Mouse (Mus musculus) intestine, embryonic 16.5 days (tissue): ENCODE measurements at regions not wholly inside any gene's neighbourhood (a gene's known extent, or its start where the extent isn't known, plus 50 kb on each side); places are given as distances from the start of the nearest gene placed in this dataset.

Experiments
- ATAC-seq: fragments of 200-750 bp; cut with Nextera tagmentation; 2 replicates; pipeline ENCODE4 v1.8.0; 2017; ENCODE audit warnings: moderate TSS enrichment, moderate library complexity
- H3K27ac ChIP-seq: fragments of 300-500 bp; sonication (generic); 2 replicates; pipeline ENCODE4 v1.5.1; 2014; ENCODE audit warnings: mild to moderate bottlenecking, low read length
- H3K27me3 ChIP-seq: fragments of 300-500 bp; sonication (generic); replicated peaks from 2 replicates; pipeline ENCODE4 v1.6.1; 2014; ENCODE audit warnings: low read length, control low read depth, mixed read lengths; ENCODE audit not compliant: control insufficient read depth, insufficient read depth
- H3K36me3 ChIP-seq: fragments of 300-500 bp; sonication (generic); 2 replicates; pipeline ENCODE4 v1.6.1; 2014; ENCODE audit warnings: low read length, control low read depth; ENCODE audit not compliant: control insufficient read depth, insufficient read depth
- H3K4me1 ChIP-seq: fragments of 300-500 bp; sonication (generic); 2 replicates; pipeline ENCODE4 v1.6.1; 2014; ENCODE audit warnings: low read length, control low read depth, mixed read lengths; ENCODE audit not compliant: control insufficient read depth, insufficient read depth
- H3K4me2 ChIP-seq: fragments of 300-500 bp; sonication (generic); 2 replicates; pipeline ENCODE4 v1.6.1; 2014; ENCODE audit warnings: low read depth, low read length, control low read depth
- H3K4me3 ChIP-seq: fragments of 300-500 bp; sonication (generic); 2 replicates; pipeline ENCODE4 v1.5.1; 2014; ENCODE audit warnings: mild to moderate bottlenecking, low read length
- H3K9ac ChIP-seq: fragments of 300-500 bp; sonication (generic); 2 replicates; pipeline ENCODE4 v1.6.1; 2014; ENCODE audit warnings: low read depth, low read length
- H3K9me3 ChIP-seq: fragments of 300-500 bp; sonication (generic); 2 replicates; pipeline ENCODE4 v1.6.1; 2016; ENCODE audit warnings: low read length, control low read depth; ENCODE audit not compliant: control insufficient read depth
- WGBS: fragments of 180-500 bp; shearing (Covaris S2); extraction: QIAGEN DNeasy Blood & Tissue Kit; methylation state at CpG from one replicate; pipeline ENCODE4 v1.1.7; 2014; 5-methylcytosine and 5-hydroxymethylcytosine counted together

DNA sequence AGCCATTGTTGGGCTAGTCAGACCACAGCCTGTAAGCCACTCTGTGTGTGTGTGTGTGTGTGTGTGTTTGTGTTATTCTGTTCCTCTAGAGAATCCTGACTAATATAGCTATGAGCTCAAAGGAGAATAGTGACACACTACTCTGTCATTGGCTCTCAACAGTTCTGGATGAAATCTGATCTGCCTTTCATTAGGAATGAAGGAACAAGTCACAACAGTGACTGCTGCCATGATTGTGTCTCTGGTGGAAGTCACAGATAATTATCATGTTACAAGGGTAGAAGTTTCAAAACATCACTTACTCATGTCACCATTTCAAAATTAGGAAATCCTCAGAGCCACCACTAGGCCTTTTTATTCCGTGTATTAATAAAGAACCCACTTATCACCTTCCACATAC, 98.6 kb upstream of the Xylt1 start:
- Histone ChIP-seq H3K36me3 (no peaks in the 10 kb centered on the region), H3K9ac (no peak overlapping the region), H3K4me1 (0 out of 2 replicates have a peak, but pooled peaks cover 6% of the 10 kb centered on the region), H3K4me2 (no peak overlapping the region), H3K4me3 (no peak overlapping the region), H3K27me3 (no peaks in the 10 kb centered on the region), H3K9me3 (no peaks in the 10 kb centered on the region), H3K27ac (no peak overlapping the region)
- no peak for ATAC-seq
- WGBS, result 98% methylated on average over 1 of the region's 1 CpGs

DNA sequence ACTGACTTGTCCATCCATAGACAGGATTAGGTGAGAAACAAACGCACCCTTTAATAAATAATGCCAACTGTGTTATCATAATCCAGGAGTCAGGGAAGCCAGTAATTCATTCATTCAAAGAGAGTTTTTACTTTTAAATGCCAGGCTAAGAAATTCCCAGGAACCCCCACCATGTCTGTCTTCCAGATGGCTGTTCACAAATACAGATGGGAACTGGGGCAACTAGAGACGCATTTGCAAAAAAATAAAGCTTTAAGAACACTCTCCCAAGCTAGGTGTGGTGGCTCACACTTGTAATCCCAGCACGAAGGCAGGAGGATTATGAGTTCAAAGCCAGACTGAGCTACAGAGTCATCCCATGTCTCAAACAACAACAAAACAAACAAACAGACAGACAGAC, 95.6 kb upstream of the Xylt1 start:
- H3K36me3 ChIP-seq, result no peaks in the 10 kb centered on the region
- H3K4me3 ChIP-seq, result no peak overlapping the region
- no peaks in the 10 kb centered on the region for H3K27me3 ChIP-seq
- H3K27ac ChIP-seq, result no peak overlapping the region
- no peak overlapping the region for H3K9ac ChIP-seq
- 69% methylated on average over 3 of the region's 3 CpGs for WGBS
- H3K9me3 ChIP-seq, result no peaks in the 10 kb centered on the region
- no peak for ATAC-seq
- no peaks in the 10 kb centered on the region for H3K4me1 ChIP-seq
- no peak overlapping the region for H3K4me2 ChIP-seq

DNA sequence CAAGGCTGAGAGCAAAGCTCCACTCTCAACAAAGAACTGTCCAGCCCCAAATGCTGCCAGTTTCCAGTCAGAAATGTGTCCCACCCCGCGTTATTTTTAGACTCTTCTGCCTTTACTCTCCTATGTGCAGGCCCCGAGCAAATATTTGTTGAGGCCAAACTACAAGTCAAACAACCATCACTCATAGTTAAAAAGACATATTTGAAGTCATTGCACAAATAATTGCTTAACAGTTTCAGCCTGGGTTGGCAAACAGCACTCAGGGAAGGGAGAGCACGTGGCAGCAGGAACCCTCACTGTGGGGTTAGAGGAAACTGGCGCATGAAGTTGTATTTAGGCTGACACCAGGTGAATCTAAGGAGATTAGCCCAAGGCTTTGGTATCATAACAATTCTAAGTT, 94.8 kb upstream of the Xylt1 start:
- Histone ChIP-seq H3K9me3 (no peaks in the 10 kb centered on the region), H3K27me3 (no peaks in the 10 kb centered on the region), H3K4me1 (no peaks in the 10 kb centered on the region), H3K4me2 (no peak overlapping the region), H3K27ac (no peak overlapping the region), H3K36me3 (no peaks in the 10 kb centered on the region), H3K9ac (no peak overlapping the region), H3K4me3 (no peak overlapping the region)
- peak; percentile 68; the same call in 1 of the 2 replicates for ATAC-seq
- 56% methylated on average over 5 of the region's 5 CpGs for WGBS

DNA sequence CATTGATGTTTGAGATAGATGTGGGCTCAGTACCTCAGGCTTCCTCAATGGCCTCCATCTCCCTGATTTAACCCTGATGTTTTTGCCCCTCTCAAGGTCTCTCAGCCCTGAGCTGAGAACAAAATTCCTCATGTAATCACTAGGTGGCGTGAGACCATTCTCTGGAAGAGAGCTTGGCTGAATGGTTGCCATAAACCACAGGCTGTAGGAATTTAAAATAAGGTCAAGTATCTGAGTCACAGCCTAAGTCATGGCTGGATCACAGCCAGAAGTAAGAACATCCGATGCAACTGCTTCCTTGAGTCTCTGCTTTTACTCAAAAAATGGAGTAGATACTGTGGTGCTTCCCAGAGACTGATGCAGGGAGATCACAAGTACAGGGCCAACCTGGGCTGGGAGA, 77.1 kb upstream of the Xylt1 start:
- Histone ChIP-seq H3K9me3 (no peaks in the 10 kb centered on the region), H3K4me2 (no peak overlapping the region), H3K4me1 (no peaks in the 10 kb centered on the region), H3K9ac (no peak overlapping the region), H3K36me3 (no peaks in the 10 kb centered on the region), H3K4me3 (no peak overlapping the region), H3K27ac (no peak overlapping the region), H3K27me3 (no peaks in the 10 kb centered on the region)
- peak; percentile 46; the same call in 1 of the 2 replicates for ATAC-seq
- WGBS, result 26% methylated on average over 2 of the region's 2 CpGs

DNA sequence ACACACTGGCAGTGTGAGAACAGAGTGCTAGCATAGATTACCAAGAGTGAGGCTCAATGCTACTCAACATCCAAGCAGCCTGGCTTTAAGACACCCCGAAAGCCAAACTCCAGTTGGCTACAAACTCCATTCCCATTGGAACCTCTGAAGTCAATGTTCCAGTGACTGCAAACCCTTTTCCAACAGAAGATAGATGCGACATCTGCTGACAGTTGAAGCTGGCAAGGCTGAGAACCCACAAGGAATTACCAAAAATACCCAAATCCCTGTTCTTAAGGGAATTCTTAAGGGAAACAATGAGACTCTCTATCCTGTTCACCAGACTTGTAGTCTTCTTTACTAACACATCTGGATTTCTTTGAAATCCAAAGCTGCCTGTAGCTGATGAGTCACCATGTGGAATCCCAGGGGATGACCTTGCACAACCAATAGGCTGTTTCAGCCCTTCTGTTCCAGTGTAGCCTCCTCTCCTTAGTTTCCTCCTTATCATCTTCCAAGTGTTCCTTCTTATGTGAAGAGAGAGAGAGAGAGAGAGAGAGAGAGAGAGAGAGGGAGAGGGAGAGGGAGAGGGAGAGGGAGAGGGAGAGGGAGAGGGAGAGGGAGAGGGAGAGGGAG, 70.1 kb upstream of the Xylt1 start:
- Histone ChIP-seq H3K4me2 (no peak overlapping the region), H3K4me1 (no peaks in the 10 kb centered on the region), H3K27me3 (no peaks in the 10 kb centered on the region), H3K9me3 (no peaks in the 10 kb centered on the region), H3K36me3 (no peaks in the 10 kb centered on the region), H3K4me3 (no peak overlapping the region), H3K27ac (no peak overlapping the region), H3K9ac (no peak overlapping the region)
- ATAC-seq, result no peak
- 84% methylated on average over 2 of the region's 2 CpGs for WGBS

DNA sequence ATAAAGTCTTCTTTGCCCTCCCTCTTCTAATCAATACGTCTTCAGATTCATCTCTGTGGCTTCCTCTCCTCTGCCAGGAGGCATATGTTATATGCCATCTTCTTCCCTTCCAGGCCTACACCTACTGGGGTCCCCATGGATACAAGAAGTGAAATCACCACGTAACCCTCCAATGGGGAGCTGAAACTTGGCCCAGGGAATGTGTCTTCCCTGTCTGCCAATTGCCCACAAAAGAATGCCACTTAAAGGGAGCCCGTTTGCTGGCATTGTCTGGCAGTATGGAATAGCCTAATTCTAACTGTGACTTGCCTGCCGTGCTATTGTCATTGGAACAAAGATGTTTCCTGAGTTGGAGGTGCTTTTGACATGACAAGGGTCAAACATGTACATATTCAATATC, 69.5 kb upstream of the Xylt1 start:
- H3K4me2 ChIP-seq, result no peak overlapping the region
- no peak overlapping the region for H3K9ac ChIP-seq
- no peak for ATAC-seq
- no peaks in the 10 kb centered on the region for H3K27me3 ChIP-seq
- no peaks in the 10 kb centered on the region for H3K36me3 ChIP-seq
- 69% methylated on average over 4 of the region's 4 CpGs for WGBS
- H3K4me3 ChIP-seq, result no peak overlapping the region
- no peaks in the 10 kb centered on the region for H3K4me1 ChIP-seq
- H3K9me3 ChIP-seq, result no peaks in the 10 kb centered on the region
- H3K27ac ChIP-seq, result no peak overlapping the region

DNA sequence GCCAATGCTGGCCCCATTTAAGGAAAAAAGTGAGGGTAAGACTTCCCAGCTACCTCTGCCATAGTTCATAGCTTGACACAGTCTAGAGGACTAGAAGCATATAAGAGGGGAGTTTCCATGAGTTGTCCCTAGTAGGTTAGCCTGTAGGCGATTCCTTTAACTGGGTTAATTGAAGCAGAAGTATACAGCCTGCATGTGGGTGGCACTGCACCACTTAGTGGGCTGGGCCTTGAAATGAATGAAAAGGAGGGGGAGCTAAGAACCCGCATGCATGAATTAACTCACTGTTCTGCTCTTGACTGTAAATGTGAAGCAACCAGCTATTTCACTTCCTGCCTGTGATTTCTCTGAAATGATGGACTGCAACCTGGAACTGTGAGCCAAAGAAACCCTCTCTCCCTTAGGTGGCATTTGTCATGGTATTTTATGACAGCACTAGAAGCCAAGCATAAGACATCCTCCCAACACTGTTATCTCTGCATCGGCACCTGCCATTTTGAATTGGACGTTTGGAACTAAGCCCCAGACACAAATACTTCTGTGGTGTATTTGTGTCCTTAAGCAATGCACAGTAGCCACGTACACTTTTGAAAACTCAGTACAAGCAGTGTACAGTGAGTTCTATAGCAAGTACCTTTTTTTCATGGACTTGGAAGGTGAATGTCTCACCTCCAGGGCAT, 64.5 kb upstream of the Xylt1 start:
- no peaks in the 10 kb centered on the region for H3K4me1 ChIP-seq
- H3K36me3 ChIP-seq, result no peaks in the 10 kb centered on the region
- no peak for ATAC-seq
- H3K9ac ChIP-seq, result no peak overlapping the region
- no peaks in the 10 kb centered on the region for H3K27me3 ChIP-seq
- H3K27ac ChIP-seq, result no peak overlapping the region
- no peak overlapping the region for H3K4me3 ChIP-seq
- 79% methylated on average over 5 of the region's 5 CpGs for WGBS
- no peaks in the 10 kb centered on the region for H3K9me3 ChIP-seq
- H3K4me2 ChIP-seq, result no peak overlapping the region

DNA sequence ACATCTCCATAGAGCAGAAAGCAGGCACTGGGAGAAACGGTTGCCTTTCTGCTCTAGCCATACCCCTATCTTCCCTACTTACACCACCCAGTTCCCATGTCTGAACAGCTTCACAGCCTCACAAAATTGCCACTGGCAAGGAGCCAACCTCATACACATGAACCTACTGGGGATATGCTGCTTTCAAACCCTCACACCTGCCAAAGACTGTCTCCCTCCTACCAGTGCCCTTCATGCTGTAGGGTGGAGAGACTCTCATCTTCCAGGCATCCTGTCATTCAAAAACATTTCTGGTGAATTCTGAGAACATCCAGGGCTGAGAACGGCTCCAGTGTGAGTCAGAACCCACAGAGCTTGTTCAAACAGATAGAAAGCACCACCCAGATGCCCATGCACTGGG, 63.4 kb upstream of the Xylt1 start:
- H3K4me2 ChIP-seq, result no peak overlapping the region
- ATAC-seq, result no peak

DNA sequence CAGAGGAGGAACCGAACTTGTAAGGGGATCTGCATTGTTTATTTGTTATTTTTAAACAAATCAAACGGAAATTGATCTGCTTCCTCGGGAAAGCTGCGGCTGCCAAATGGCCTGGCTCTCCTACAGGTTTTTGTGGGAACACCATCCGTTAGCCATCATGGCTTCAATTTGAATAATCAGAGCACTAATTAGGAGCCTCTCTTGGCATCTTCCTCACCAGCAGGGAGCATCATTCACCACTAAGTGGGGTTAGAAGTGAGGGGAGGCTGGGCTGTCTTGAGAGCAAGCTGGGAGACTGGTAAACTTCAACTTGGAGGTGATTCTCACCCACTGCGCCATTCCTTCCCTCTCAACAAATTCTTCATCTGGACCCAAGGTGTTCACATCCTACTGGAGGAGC, 60.2 kb upstream of the Xylt1 start:
- H3K9ac ChIP-seq, result no peak overlapping the region
- H3K4me2 ChIP-seq, result no peak overlapping the region
- no peaks in the 10 kb centered on the region for H3K27me3 ChIP-seq
- no peaks in the 10 kb centered on the region for H3K9me3 ChIP-seq
- H3K4me1 ChIP-seq, result no peaks in the 10 kb centered on the region
- 49% methylated on average over 6 of the region's 6 CpGs for WGBS
- no peaks in the 10 kb centered on the region for H3K36me3 ChIP-seq
- H3K27ac ChIP-seq, result no peak overlapping the region
- ATAC-seq, result no peak
- no peak overlapping the region for H3K4me3 ChIP-seq

More for the DNA sequence above, 63.4 kb upstream of the Xylt1 start:
- no peaks in the 10 kb centered on the region for H3K27me3 ChIP-seq
- no peaks in the 10 kb centered on the region for H3K9me3 ChIP-seq
- 51% methylated on average over 2 of the region's 2 CpGs for WGBS
- no peak overlapping the region for H3K27ac ChIP-seq
- H3K36me3 ChIP-seq, result no peaks in the 10 kb centered on the region
- no peak overlapping the region for H3K4me3 ChIP-seq
- H3K9ac ChIP-seq, result no peak overlapping the region
- no peaks in the 10 kb centered on the region for H3K4me1 ChIP-seq
